Mouse (Mus musculus) T-helper 1 cell (primary cell): ENCODE results near the gene Cdon.

Experiments
- in situ Hi-C: fragments of 300-600 bp; cut with MboI, MseI; formaldehyde crosslinking; loops from one replicate; pipeline ENCODE4 v1.15.1; 2025; ENCODE audit warnings: high pct_unique_total_duplicates

Gene Cdon

DNA sequence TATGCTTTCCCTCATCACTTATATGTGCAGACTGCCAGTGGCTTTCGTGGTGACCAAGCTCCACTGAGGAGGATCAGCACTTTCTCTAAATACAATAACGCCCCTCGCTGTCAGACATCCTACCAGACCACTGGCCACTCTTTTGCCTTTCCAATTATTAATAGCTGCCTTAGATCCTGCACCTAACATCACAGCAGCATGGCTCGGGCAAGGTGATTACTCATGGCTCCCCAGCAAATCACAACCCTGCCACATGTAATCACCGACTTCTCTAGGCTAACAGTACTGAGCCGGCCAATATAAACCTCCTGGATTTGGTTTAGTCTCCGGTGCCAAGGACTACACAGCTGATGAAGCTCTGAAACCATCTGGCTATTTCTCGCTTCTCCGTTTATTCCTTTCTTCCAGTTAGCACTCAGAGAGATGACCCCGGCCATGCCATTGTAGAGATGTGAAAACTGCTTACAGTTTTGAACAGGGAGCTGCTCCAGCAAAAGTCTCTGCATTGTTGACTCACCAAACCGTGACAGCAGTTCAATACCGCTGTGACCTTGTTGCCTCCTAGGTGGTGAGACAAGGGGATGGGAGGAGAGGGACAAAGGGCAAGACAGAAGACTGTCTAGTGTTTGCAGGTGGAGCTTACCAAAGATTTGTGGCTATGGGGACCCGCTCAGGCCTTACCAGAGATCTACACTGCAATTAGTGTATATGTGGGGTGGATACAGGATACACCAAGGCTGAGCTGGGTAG is 118.2 kb downstream of the Cdon start:
- in situ Hi-C loops, result loop anchor here (10.0 kb wide), 1 partner anchor 1044 kb away; no protein-coding TSS in a partner anchor

DNA sequence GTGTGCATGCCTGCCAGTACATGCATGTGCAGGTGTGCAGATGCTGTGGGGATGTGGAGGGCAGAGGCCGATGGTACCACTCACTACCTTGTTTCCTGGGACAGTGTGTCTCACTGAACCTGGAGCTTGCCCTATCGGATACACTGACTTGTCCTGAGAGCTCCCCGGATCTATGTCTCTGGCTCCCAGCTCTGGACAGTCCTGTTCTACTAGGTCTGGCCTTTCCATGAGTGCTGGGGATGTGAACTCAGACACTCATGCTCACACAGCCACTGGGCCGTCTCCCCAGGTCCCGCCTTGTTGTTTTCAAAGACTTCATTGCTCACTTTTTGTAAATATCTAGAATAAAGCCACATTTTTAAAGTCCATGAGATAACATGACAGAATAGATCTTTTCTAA is 120.1 kb downstream of the Cdon start:
- in situ Hi-C loops, result no loop called here

DNA sequence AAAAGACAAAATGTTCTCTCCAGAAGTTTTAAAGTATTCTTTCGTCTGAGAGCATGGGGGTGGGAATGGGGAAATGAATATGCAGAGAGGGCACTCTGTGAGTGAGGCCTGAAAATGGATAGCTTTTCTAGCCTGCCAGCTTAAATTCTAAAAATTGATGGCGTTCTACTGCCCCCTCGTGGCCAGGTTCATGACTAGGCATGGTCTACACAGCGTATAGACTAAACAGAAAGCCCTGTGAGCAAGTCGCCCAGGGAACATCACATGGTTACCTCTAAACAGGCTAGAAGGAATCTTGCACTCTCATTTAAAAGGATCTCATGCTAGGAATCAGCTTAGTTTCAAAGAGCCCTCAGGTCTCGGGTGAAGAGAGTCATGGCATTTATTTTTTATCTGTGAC is 120.6 kb downstream of the Cdon start:
- in situ Hi-C loops, result no loop called here

- in situ Hi-C loops, result no loop called here
These were observed 121.0 kb downstream of the Cdon start for GRCm38 (mm10) chr9:35541941-35542340.

GRCm38 (mm10) chr9:35543099-35543860 is 122.4 kb downstream of the Cdon start:
- in situ Hi-C loops, result no loop called here

DNA sequence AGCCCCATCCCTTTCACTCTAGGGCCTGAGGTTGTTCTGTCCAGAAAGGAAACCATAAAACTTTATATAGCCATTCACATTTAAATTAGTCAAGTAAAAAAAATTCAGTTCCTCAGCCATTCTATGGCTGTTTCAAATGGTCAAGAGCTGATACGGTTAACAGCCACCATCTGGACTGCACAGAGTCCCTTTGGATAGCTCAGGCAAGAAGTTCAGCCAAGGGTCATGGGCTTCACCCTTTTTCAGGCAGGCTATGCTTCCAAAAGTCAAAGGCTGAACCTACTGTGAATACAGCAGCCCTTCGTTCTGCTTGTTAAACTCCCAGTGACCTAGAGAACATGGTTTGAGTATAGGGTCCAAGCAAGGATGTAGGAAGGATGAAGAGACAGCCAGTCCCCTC is 123.7 kb downstream of the Cdon start:
- in situ Hi-C loops, result no loop called here

DNA sequence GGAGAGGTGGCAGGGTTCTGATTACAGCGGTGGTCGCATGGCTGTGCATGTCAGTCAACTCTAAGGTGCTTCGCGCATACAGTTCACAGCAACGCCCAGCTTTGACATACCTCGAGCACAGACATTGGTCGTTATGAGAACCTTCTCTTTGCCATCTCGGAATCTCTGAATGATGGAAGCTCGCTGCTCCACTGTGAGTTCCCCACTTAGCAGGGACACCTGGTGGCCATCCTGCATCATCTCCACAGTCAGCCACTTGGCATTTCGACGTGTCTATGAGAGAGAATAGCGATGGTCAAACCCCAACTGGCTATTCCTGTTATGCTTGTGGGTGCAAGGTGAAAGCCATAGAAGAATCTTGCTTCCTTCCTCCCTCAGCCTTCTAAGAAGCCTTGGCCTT is 124.8 kb downstream of the Cdon start:
- in situ Hi-C loops, result no loop called here

GRCm38 (mm10) chr9:35546745-35547144 is 125.8 kb downstream of the Cdon start:
- in situ Hi-C loops, result no loop called here

GRCm38 (mm10) chr9:35548455-35548854 is 127.5 kb downstream of the Cdon start:
- in situ Hi-C loops, result no loop called here

- in situ Hi-C loops, result no loop called here
These were observed 135.7 kb downstream of the Cdon start for GRCm38 (mm10) chr9:35556494-35557102.
